Comparison of ENCODE assay signal across 27 mouse cellular contexts in genomic region chr3:52821450-52821849, GRCm38 (mm10).
DNase-seq lines count a peak whose midpoint lies in the region; ATAC-seq lines count a peak whose summit lies in the region.
"Had no signal": no experiment of that assay in that cellular context is flagged by ENCODE, and none has a peak within 500 bp of the region (broad histone marks: within the 10 kb centered on the region; RNA-seq: fewer than 3 reads in every experiment).

No protein-coding gene starts in this region.

- DNase-seq in embryonic facial prominence, embryonic 14.5 days (ENCODE audit: low spot score), result peak; percentile 40
- no peak for DNase-seq in embryonic facial prominence, embryonic 10.5 days (ENCODE audit: low spot score)
- peak; percentile 63 for DNase-seq in retina, embryonic 14.5 days (ENCODE audit: low spot score)
- no peak for DNase-seq in kidney, postnatal 36 days
- DNase-seq in spleen, postnatal 10 days (ENCODE audit: low spot score in 2 of 2), result no peak
- DNase-seq: adrenal gland, adult 8-10 months; adrenal gland, postnatal 14 days; adrenal gland, postnatal 36 days; B cell, adult 2 months; cerebellum, adult 11 months; cerebellum, adult 18-20 months; cerebellum, adult 8-10 months; cerebellum, adult 9-11 months; cerebellum, postnatal 14 days; cerebellum, postnatal 36 days; embryo, embryonic 11 days; forebrain, postnatal 0 days had no signal

- H3K4me3 ChIP-seq in embryonic facial prominence, embryonic 14.5 days (ENCODE audit: low read depth, low read length), result no peak overlapping the region
- no peak overlapping the region for H3K4me3 ChIP-seq in embryonic facial prominence, embryonic 10.5 days
- H3K4me3 ChIP-seq: embryonic facial prominence, embryonic 12.5 days; embryonic facial prominence, embryonic 15.5 days; erythroblast, embryonic 14.5 days; forebrain, embryonic 13.5 days; forebrain, embryonic 15.5 days had no signal

- WGBS in embryonic facial prominence, embryonic 14.5 days, result 19% methylated on average over 5 of the region's 5 CpGs
- 18% methylated on average over 5 of the region's 5 CpGs for WGBS in embryonic facial prominence, embryonic 10.5 days

- no peak overlapping the region for H3K4me2 ChIP-seq in embryonic facial prominence, embryonic 14.5 days (ENCODE audit: low read depth, low read length)
- H3K4me2 ChIP-seq: embryonic facial prominence, embryonic 12.5 days; embryonic facial prominence, embryonic 15.5 days; forebrain, embryonic 13.5 days; forebrain, embryonic 15.5 days had no signal

- H3K27me3 ChIP-seq in embryonic facial prominence, embryonic 14.5 days (replicated peaks; ENCODE audit: control insufficient read depth, insufficient read depth, low read length), result no peaks in the 10 kb centered on the region
- 0 out of 2 replicates have a peak, but pooled peaks cover 6% of the 10 kb centered on the region for H3K27me3 ChIP-seq in embryonic facial prominence, embryonic 10.5 days (replicated peaks; ENCODE audit: low read depth, poor library complexity, severe bottlenecking)
- H3K27me3 ChIP-seq: CH12.LX; embryonic facial prominence, embryonic 12.5 days; embryonic facial prominence, embryonic 15.5 days; forebrain, embryonic 13.5 days; forebrain, embryonic 15.5 days had no signal

- no peak for ATAC-seq in embryonic facial prominence, embryonic 14.5 days (ENCODE audit: low read depth)
- ATAC-seq: activated CD4-positive, CD25-positive, alpha-beta regulatory T cell, adult 4 months; CD4-positive, CD25-positive, alpha-beta regulatory T cell, adult 4 months; forebrain, embryonic 15.5 days; Patski had no signal

- H3K27ac ChIP-seq in embryonic facial prominence, embryonic 14.5 days (replicated peaks; ENCODE audit: low read depth, low read length), result no peak overlapping the region
- no peak overlapping the region for H3K27ac ChIP-seq in embryonic facial prominence, embryonic 10.5 days (replicated peaks)
- H3K27ac ChIP-seq: embryonic facial prominence, embryonic 12.5 days; embryonic facial prominence, embryonic 15.5 days; forebrain, embryonic 13.5 days had no signal

- no peaks in the 10 kb centered on the region for H3K9me3 ChIP-seq in embryonic facial prominence, embryonic 14.5 days (ENCODE audit: control insufficient read depth, low read length)
- H3K9me3 ChIP-seq in embryonic facial prominence, embryonic 10.5 days, result no peaks in the 10 kb centered on the region
- H3K9me3 ChIP-seq: embryonic facial prominence, embryonic 12.5 days; embryonic facial prominence, embryonic 15.5 days; forebrain, embryonic 13.5 days; forebrain, embryonic 15.5 days had no signal

- H3K4me1 ChIP-seq in embryonic facial prominence, embryonic 14.5 days (ENCODE audit: control insufficient read depth, insufficient read depth, low read length), result no peaks in the 10 kb centered on the region
- H3K4me1 ChIP-seq in embryonic facial prominence, embryonic 10.5 days, result peaks cover 19% of the 10 kb centered on the region
- H3K4me1 ChIP-seq: embryonic facial prominence, embryonic 12.5 days; embryonic facial prominence, embryonic 15.5 days had no signal

- no peak overlapping the region for H3K9ac ChIP-seq in embryonic facial prominence, embryonic 14.5 days (ENCODE audit: low read depth, low read length)
- H3K9ac ChIP-seq: embryonic facial prominence, embryonic 12.5 days; embryonic facial prominence, embryonic 15.5 days; forebrain, embryonic 13.5 days; forebrain, embryonic 15.5 days; forebrain, postnatal 0 days had no signal

- no peaks in the 10 kb centered on the region for H3K36me3 ChIP-seq in embryonic facial prominence, embryonic 14.5 days (ENCODE audit: control insufficient read depth, insufficient read depth, low read length)
- H3K36me3 ChIP-seq in embryonic facial prominence, embryonic 10.5 days (replicated peaks), result no peaks in the 10 kb centered on the region
- H3K36me3 ChIP-seq: embryonic facial prominence, embryonic 12.5 days; embryonic facial prominence, embryonic 15.5 days; forebrain, embryonic 15.5 days; G1E had no signal

Comparison
In these comparisons a context has a peak if more than half of its experiments do, and no peak if none do; other contexts are left out.
1. DNase-seq: peak in embryonic facial prominence, embryonic 14.5 days (single experiment) and retina, embryonic 14.5 days (single experiment); none in embryonic facial prominence, embryonic 10.5 days (single experiment), kidney, postnatal 36 days (0 of 2) and spleen, postnatal 10 days (0 of 2).